Mouse (Mus musculus): Measurements from ENCODE around the gene 4930583I09Rik. TPM values are rescaled to one million over a fixed set of nuclear protein-coding genes. Genes with fewer than 3 reads are reported as not detected.

Gene 4930583I09Rik
- not detected in 2 replicates for polyA plus RNA-seq (2014; fragmentation: Nextera tagmentation; extraction: Ambion mirVana)

- Histone ChIP-seq H3K27me3 (ENCODE audit: control insufficient read depth, insufficient read depth, low read length) (no peaks in the 10 kb centered on the region), H3K4me1 (replicated peaks; ENCODE audit: control insufficient read depth, insufficient read depth, low read length) (no peaks in the 10 kb centered on the region), H3K9ac (no peak within 1 kb of the TSS), H3K27ac (no peak within 1 kb of the TSS), H3K4me3 (replicated peaks; ENCODE audit: low read length) (no peak within 1 kb of the TSS), H3K36me3 (replicated peaks; ENCODE audit: control insufficient read depth, insufficient read depth) (no peaks in the 10 kb centered on the region), H3K9me3 (ENCODE audit: control insufficient read depth, low read length) (no peaks in the 10 kb centered on the region), H3K4me2 (replicated peaks) (peak within 1 kb of the TSS; percentile 3)
- no peak for DNase-seq (ENCODE audit: low spot score)
- 72% methylated on average over 6 of the region's 6 CpGs for WGBS
- no peak for ATAC-seq (ENCODE audit: low FRiP score)
Observed at GRCm38 (mm10) chr17:64835928-64836327, at the start of gene 4930583I09Rik. TSS of gene 4930583I09Rik (minus strand) at chr17:64836071.

- ATAC-seq (ENCODE audit: low FRiP score) = no peak
- Histone ChIP-seq H3K27ac (no peak overlapping the region), H3K36me3 (replicated peaks; ENCODE audit: control insufficient read depth, insufficient read depth) (no peaks in the 10 kb centered on the region), H3K4me2 (replicated peaks) (no peak overlapping the region), H3K27me3 (ENCODE audit: control insufficient read depth, insufficient read depth, low read length) (no peaks in the 10 kb centered on the region), H3K4me3 (replicated peaks; ENCODE audit: low read length) (no peak overlapping the region), H3K4me1 (replicated peaks; ENCODE audit: control insufficient read depth, insufficient read depth, low read length) (no peaks in the 10 kb centered on the region), H3K9me3 (ENCODE audit: control insufficient read depth, low read length) (no peaks in the 10 kb centered on the region), H3K9ac (no peak overlapping the region)
- DNase-seq (ENCODE audit: low spot score) = no peak
- 83% methylated on average over 12 of the region's 12 CpGs for WGBS
Observed at GRCm38 (mm10) chr17:64876111-64876510, 40.2 kb upstream of the 4930583I09Rik start.

- Histone ChIP-seq H3K4me1 (replicated peaks; ENCODE audit: control insufficient read depth, insufficient read depth, low read length) (no peaks in the 10 kb centered on the region), H3K27ac (no peak overlapping the region), H3K9me3 (ENCODE audit: control insufficient read depth, low read length) (no peaks in the 10 kb centered on the region), H3K4me3 (replicated peaks; ENCODE audit: low read length) (no peak overlapping the region), H3K27me3 (ENCODE audit: control insufficient read depth, insufficient read depth, low read length) (no peaks in the 10 kb centered on the region), H3K4me2 (replicated peaks) (no peak overlapping the region), H3K36me3 (replicated peaks; ENCODE audit: control insufficient read depth, insufficient read depth) (no peaks in the 10 kb centered on the region), H3K9ac (no peak overlapping the region)
- 17% methylated on average over 4 of the region's 4 CpGs for WGBS
- DNase-seq (ENCODE audit: low spot score) (no peak), ATAC-seq (ENCODE audit: low FRiP score) (no peak)
Observed at GRCm38 (mm10) chr17:64873651-64874072, 37.8 kb upstream of the 4930583I09Rik start.

- no peaks in the 10 kb centered on the region for H3K27me3 ChIP-seq (ENCODE audit: control insufficient read depth, insufficient read depth, low read length)
- H3K27ac ChIP-seq = no peak overlapping the region
- 56% methylated on average over 4 of the region's 4 CpGs for WGBS
- no peak overlapping the region for H3K9ac ChIP-seq
- ATAC-seq (ENCODE audit: low FRiP score) (no peak), DNase-seq (ENCODE audit: low spot score) (no peak)
- no peak overlapping the region for H3K4me3 ChIP-seq (replicated peaks; ENCODE audit: low read length)
- no peak overlapping the region for H3K4me2 ChIP-seq (replicated peaks)
- no peaks in the 10 kb centered on the region for H3K4me1 ChIP-seq (replicated peaks; ENCODE audit: control insufficient read depth, insufficient read depth, low read length)
- H3K36me3 ChIP-seq (replicated peaks; ENCODE audit: control insufficient read depth, insufficient read depth) = no peaks in the 10 kb centered on the region
- H3K9me3 ChIP-seq (ENCODE audit: control insufficient read depth, low read length) = 0 out of 2 replicates have a peak, but pooled peaks cover 5% of the 10 kb centered on the region
Observed at GRCm38 (mm10) chr17:64863817-64864216, 27.9 kb upstream of the 4930583I09Rik start.

- H3K4me2 ChIP-seq (replicated peaks) = no peak overlapping the region
- H3K9ac ChIP-seq = no peak overlapping the region
- H3K27ac ChIP-seq = no peak overlapping the region
- H3K36me3 ChIP-seq (replicated peaks; ENCODE audit: control insufficient read depth, insufficient read depth) = no peaks in the 10 kb centered on the region
- H3K9me3 ChIP-seq (ENCODE audit: control insufficient read depth, low read length) = no peaks in the 10 kb centered on the region
- no peak overlapping the region for H3K4me3 ChIP-seq (replicated peaks; ENCODE audit: low read length)
- ATAC-seq (ENCODE audit: low FRiP score) (no peak), DNase-seq (ENCODE audit: low spot score) (no peak)
- no peaks in the 10 kb centered on the region for H3K4me1 ChIP-seq (replicated peaks; ENCODE audit: control insufficient read depth, insufficient read depth, low read length)
- H3K27me3 ChIP-seq (ENCODE audit: control insufficient read depth, insufficient read depth, low read length) = no peaks in the 10 kb centered on the region
- 85% methylated on average over 3 of the region's 3 CpGs for WGBS
Observed at GRCm38 (mm10) chr17:64860963-64861362, 25.1 kb upstream of the 4930583I09Rik start.

DNA sequence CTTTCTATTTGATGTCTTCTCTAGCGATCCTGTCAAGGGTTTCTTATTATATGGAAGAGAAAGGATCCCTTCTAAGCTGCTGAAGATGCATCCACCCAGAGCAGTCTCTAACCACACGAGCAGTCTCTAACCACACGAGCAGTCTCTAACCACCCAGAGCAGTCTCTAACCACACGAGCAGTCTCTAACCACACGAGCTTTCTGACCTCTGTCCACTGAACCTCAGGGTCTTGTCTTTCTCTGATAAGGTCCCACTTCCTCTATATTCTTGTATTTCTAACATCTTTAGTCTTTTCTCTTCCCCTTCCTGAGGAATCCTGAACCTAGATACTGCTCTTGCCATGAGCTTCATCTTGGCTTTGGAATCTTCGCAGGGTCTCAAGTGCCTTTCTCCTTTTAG is 23.0 kb upstream of the 4930583I09Rik start:
- Histone ChIP-seq H3K9me3 (ENCODE audit: control insufficient read depth, low read length) (no peaks in the 10 kb centered on the region), H3K27ac (no peak overlapping the region), H3K4me3 (replicated peaks; ENCODE audit: low read length) (no peak overlapping the region), H3K4me1 (replicated peaks; ENCODE audit: control insufficient read depth, insufficient read depth, low read length) (no peaks in the 10 kb centered on the region), H3K9ac (no peak overlapping the region), H3K36me3 (replicated peaks; ENCODE audit: control insufficient read depth, insufficient read depth) (no peaks in the 10 kb centered on the region), H3K4me2 (replicated peaks) (no peak overlapping the region), H3K27me3 (ENCODE audit: control insufficient read depth, insufficient read depth, low read length) (no peaks in the 10 kb centered on the region)
- 86% methylated on average over 6 of the region's 6 CpGs for WGBS
- ATAC-seq (ENCODE audit: low FRiP score) = no peak
- DNase-seq (ENCODE audit: low spot score) = no peak

GRCm38 (mm10) chr17:64848031-64848430 is 12.2 kb upstream of the 4930583I09Rik start:
- WGBS = 86% methylated on average over 4 of the region's 4 CpGs

GRCm38 (mm10) chr17:64846654-64847053 is 10.8 kb upstream of the 4930583I09Rik start:
- no peak overlapping the region for H3K27ac ChIP-seq
- no peak overlapping the region for H3K9ac ChIP-seq
- no peak overlapping the region for H3K4me3 ChIP-seq (replicated peaks; ENCODE audit: low read length)
- H3K27me3 ChIP-seq (ENCODE audit: control insufficient read depth, insufficient read depth, low read length) = no peaks in the 10 kb centered on the region
- H3K4me2 ChIP-seq (replicated peaks) = no peak overlapping the region
- no peaks in the 10 kb centered on the region for H3K4me1 ChIP-seq (replicated peaks; ENCODE audit: control insufficient read depth, insufficient read depth, low read length)
- ATAC-seq (ENCODE audit: low FRiP score) = no peak
- H3K9me3 ChIP-seq (ENCODE audit: control insufficient read depth, low read length) = no peaks in the 10 kb centered on the region
- no peaks in the 10 kb centered on the region for H3K36me3 ChIP-seq (replicated peaks; ENCODE audit: control insufficient read depth, insufficient read depth)
- 93% methylated on average over 1 of the region's 1 CpGs for WGBS
- no peak for DNase-seq (ENCODE audit: low spot score)

More at GRCm38 (mm10) chr17:64848031-64848430, 12.2 kb upstream of the 4930583I09Rik start:
- no peak for DNase-seq (ENCODE audit: low spot score)
- Histone ChIP-seq H3K27ac (no peak overlapping the region), H3K4me3 (replicated peaks; ENCODE audit: low read length) (no peak overlapping the region), H3K27me3 (ENCODE audit: control insufficient read depth, insufficient read depth, low read length) (no peaks in the 10 kb centered on the region), H3K36me3 (replicated peaks; ENCODE audit: control insufficient read depth, insufficient read depth) (no peaks in the 10 kb centered on the region), H3K9ac (no peak overlapping the region), H3K4me2 (replicated peaks) (no peak overlapping the region), H3K9me3 (ENCODE audit: control insufficient read depth, low read length) (no peaks in the 10 kb centered on the region), H3K4me1 (replicated peaks; ENCODE audit: control insufficient read depth, insufficient read depth, low read length) (no peaks in the 10 kb centered on the region)
- ATAC-seq (ENCODE audit: low FRiP score) = no peak

DNA sequence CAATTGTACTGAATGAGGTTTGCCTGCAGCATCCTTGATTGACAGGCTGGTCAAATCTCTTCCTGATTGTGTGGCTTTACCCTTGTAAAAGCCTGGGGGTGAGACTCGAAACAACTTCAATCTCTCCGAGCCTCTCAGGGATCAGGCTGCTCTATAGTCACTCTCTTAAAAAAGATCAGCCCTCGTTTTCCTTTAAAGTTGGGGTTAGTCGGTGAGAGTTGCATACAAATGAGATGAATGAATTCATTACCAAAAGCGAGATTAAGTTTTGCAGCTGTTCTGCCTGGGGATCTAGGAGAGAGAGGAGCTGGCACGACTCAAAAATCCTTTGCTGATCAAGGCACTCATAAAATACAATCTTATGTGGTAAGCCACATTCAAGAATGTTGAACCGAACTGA is 1.0 kb upstream of the 4930583I09Rik start:
- no peaks in the 10 kb centered on the region for H3K27me3 ChIP-seq (ENCODE audit: control insufficient read depth, insufficient read depth, low read length)
- H3K9ac ChIP-seq = no peak overlapping the region
- H3K4me1 ChIP-seq (replicated peaks; ENCODE audit: control insufficient read depth, insufficient read depth, low read length) = no peaks in the 10 kb centered on the region
- H3K9me3 ChIP-seq (ENCODE audit: control insufficient read depth, low read length) = no peaks in the 10 kb centered on the region
- no peak overlapping the region for H3K27ac ChIP-seq
- no peak overlapping the region for H3K4me3 ChIP-seq (replicated peaks; ENCODE audit: low read length)
- no peaks in the 10 kb centered on the region for H3K36me3 ChIP-seq (replicated peaks; ENCODE audit: control insufficient read depth, insufficient read depth)
- ATAC-seq (ENCODE audit: low FRiP score) (no peak), DNase-seq (ENCODE audit: low spot score) (no peak)
- H3K4me2 ChIP-seq (replicated peaks) = peak overlapping the region; percentile 3
- 13% methylated on average over 7 of the region's 7 CpGs for WGBS

GRCm38 (mm10) chr17:64836352-64836751 is 481 bp upstream of the 4930583I09Rik start:
- DNase-seq (ENCODE audit: low spot score) (no peak), ATAC-seq (ENCODE audit: low FRiP score) (no peak)
- Histone ChIP-seq H3K4me1 (replicated peaks; ENCODE audit: control insufficient read depth, insufficient read depth, low read length) (no peaks in the 10 kb centered on the region), H3K9ac (no peak overlapping the region), H3K27ac (no peak overlapping the region), H3K4me3 (replicated peaks; ENCODE audit: low read length) (no peak overlapping the region), H3K27me3 (ENCODE audit: control insufficient read depth, insufficient read depth, low read length) (no peaks in the 10 kb centered on the region), H3K4me2 (replicated peaks) (no peak overlapping the region), H3K36me3 (replicated peaks; ENCODE audit: control insufficient read depth, insufficient read depth) (no peaks in the 10 kb centered on the region), H3K9me3 (ENCODE audit: control insufficient read depth, low read length) (no peaks in the 10 kb centered on the region)
- 76% methylated on average over 10 of the region's 10 CpGs for WGBS
